Mouse (Mus musculus) embryonic facial prominence, embryonic 15.5 days (tissue): ENCODE results near the gene Ass1. TPM values are rescaled to one million over a fixed set of nuclear protein-coding genes. Genes with fewer than 3 reads are reported as not detected.

ENCODE experiments used
- ATAC-seq: fragments of 200-750 bp; cut with Nextera tagmentation; 2 replicates; pipeline ENCODE4 v1.8.0; 2017; ENCODE audit warnings: low read depth, moderate TSS enrichment; ENCODE audit not compliant: insufficient number of reproducible peaks, low FRiP score, low TSS enrichment
- H3K27ac ChIP-seq: fragments of 300-500 bp; sonication (generic); replicated peaks from 2 replicates; pipeline ENCODE4 v1.5.1; 2015; ENCODE audit warnings: mild to moderate bottlenecking, inconsistent platforms
- H3K27me3 ChIP-seq: fragments of 300-500 bp; sonication (generic); 2 replicates; pipeline ENCODE4 v1.6.1; 2015; ENCODE audit warnings: inconsistent platforms
- H3K36me3 ChIP-seq: fragments of 300-500 bp; sonication (generic); 2 replicates; pipeline ENCODE4 v1.6.1; 2015; ENCODE audit warnings: mild to moderate bottlenecking, inconsistent platforms
- H3K4me1 ChIP-seq: fragments of 300-500 bp; sonication (generic); 2 replicates; pipeline ENCODE4 v1.6.1; 2015; ENCODE audit warnings: inconsistent platforms
- H3K4me2 ChIP-seq: fragments of 300-500 bp; sonication (generic); replicated peaks from 2 replicates; pipeline ENCODE4 v1.6.1; 2015; ENCODE audit warnings: mild to moderate bottlenecking, inconsistent platforms
- H3K4me3 ChIP-seq: fragments of 300-500 bp; sonication (generic); replicated peaks from 2 replicates; pipeline ENCODE4 v1.5.1; 2015; ENCODE audit warnings: mild to moderate bottlenecking, inconsistent platforms
- H3K9ac ChIP-seq: fragments of 300-500 bp; sonication (generic); 2 replicates; pipeline ENCODE4 v1.6.1; 2015; ENCODE audit warnings: inconsistent platforms
- H3K9me3 ChIP-seq: fragments of 300-500 bp; sonication (generic); replicated peaks from 2 replicates; pipeline ENCODE4 v1.6.1; 2016; ENCODE audit warnings: inconsistent platforms
- WGBS: fragments of 180-500 bp; shearing (Covaris S2); methylation state at CpG from one replicate; pipeline ENCODE4 v1.1.7; 2015; 5-methylcytosine and 5-hydroxymethylcytosine counted together
- polyA plus RNA-seq: library from polyadenylated mRNA; unstranded; fragments of >200 nt; fragmentation: Nextera tagmentation; extraction: Ambion mirVana; gene quantifications from 2 replicates; pipeline ENCODE4 v1.2.1, GENCODE M21; 2015

The Ass1 gene
- polyA plus RNA-seq, 1 experiment from 2014 or later = 38.1 TPM

GRCm38 (mm10) chr2:31490556-31490955 lies 20.5 kb downstream of the Ass1 start:
- Histone ChIP-seq H3K9ac (no peak overlapping the region), H3K27me3 (peaks cover 7% of the 10 kb centered on the region; the same call in 1 of the 2 replicates), H3K4me3 (no peak overlapping the region), H3K36me3 (no peaks in the 10 kb centered on the region), H3K27ac (no peak overlapping the region), H3K4me1 (no peaks in the 10 kb centered on the region), H3K9me3 (no peaks in the 10 kb centered on the region), H3K4me2 (no peak overlapping the region)
- WGBS = 81% methylated on average over 2 of the region's 2 CpGs
- no peak for ATAC-seq

- Histone ChIP-seq H3K27me3 (peaks cover 7% of the 10 kb centered on the region), H3K36me3 (no peaks in the 10 kb centered on the region), H3K4me3 (no peak overlapping the region), H3K4me2 (no peak overlapping the region), H3K9me3 (no peaks in the 10 kb centered on the region), H3K27ac (no peak overlapping the region), H3K4me1 (0 out of 2 replicates have a peak, but pooled peaks cover under 1% of the 10 kb centered on the region), H3K9ac (no peak overlapping the region)
- ATAC-seq = no peak
- 93% methylated on average over 8 of the region's 8 CpGs for WGBS
Measured at GRCm38 (mm10) chr2:31492308-31492707, 22.3 kb downstream of the Ass1 start.

GRCm38 (mm10) chr2:31493243-31493642 lies 23.2 kb downstream of the Ass1 start:
- no peak overlapping the region for H3K27ac ChIP-seq
- no peaks in the 10 kb centered on the region for H3K9me3 ChIP-seq
- H3K4me2 ChIP-seq = no peak overlapping the region
- WGBS = 43% methylated on average over 11 of the region's 11 CpGs
- no peak overlapping the region for H3K4me3 ChIP-seq
- H3K36me3 ChIP-seq = no peaks in the 10 kb centered on the region
- H3K9ac ChIP-seq = no peak overlapping the region
- peaks cover 4% of the 10 kb centered on the region; the same call in 1 of the 2 replicates for H3K4me1 ChIP-seq
- ATAC-seq = no peak
- H3K27me3 ChIP-seq = peaks cover 7% of the 10 kb centered on the region

GRCm38 (mm10) chr2:31494315-31494714 lies 24.3 kb downstream of the Ass1 start:
- no peak overlapping the region for H3K27ac ChIP-seq
- H3K4me2 ChIP-seq = no peak overlapping the region
- H3K9me3 ChIP-seq = no peaks in the 10 kb centered on the region
- WGBS = 71% methylated on average over 5 of the region's 5 CpGs
- H3K27me3 ChIP-seq = peaks cover 13% of the 10 kb centered on the region
- H3K36me3 ChIP-seq = no peaks in the 10 kb centered on the region
- no peak overlapping the region for H3K9ac ChIP-seq
- peaks cover 12% of the 10 kb centered on the region for H3K4me1 ChIP-seq
- no peak for ATAC-seq
- H3K4me3 ChIP-seq = no peak overlapping the region

- ATAC-seq = no peak
Measured at GRCm38 (mm10) chr2:31495046-31495476, 25.1 kb downstream of the Ass1 start.

GRCm38 (mm10) chr2:31496141-31496540 lies 26.1 kb downstream of the Ass1 start:
- Histone ChIP-seq H3K4me3 (no peak overlapping the region), H3K27ac (no peak overlapping the region), H3K36me3 (no peaks in the 10 kb centered on the region), H3K9ac (no peak overlapping the region), H3K27me3 (peaks cover 15% of the 10 kb centered on the region), H3K4me2 (no peak overlapping the region), H3K9me3 (no peaks in the 10 kb centered on the region), H3K4me1 (peaks cover 22% of the 10 kb centered on the region)
- no peak for ATAC-seq
- 59% methylated on average over 1 of the region's 1 CpGs for WGBS

More at GRCm38 (mm10) chr2:31495046-31495476, 25.1 kb downstream of the Ass1 start:
- no peak overlapping the region for H3K4me2 ChIP-seq
- H3K4me3 ChIP-seq = no peak overlapping the region
- no peaks in the 10 kb centered on the region for H3K36me3 ChIP-seq
- no peak overlapping the region for H3K9ac ChIP-seq
- H3K9me3 ChIP-seq = no peaks in the 10 kb centered on the region
- peaks cover 15% of the 10 kb centered on the region for H3K27me3 ChIP-seq
- peaks cover 16% of the 10 kb centered on the region for H3K4me1 ChIP-seq
- 63% methylated on average over 13 of the region's 13 CpGs for WGBS
- H3K27ac ChIP-seq = no peak overlapping the region

GRCm38 (mm10) chr2:31497113-31497512 lies 27.1 kb downstream of the Ass1 start:
- no peak for ATAC-seq
- no peak overlapping the region for H3K27ac ChIP-seq
- no peak overlapping the region for H3K4me2 ChIP-seq
- peaks cover 15% of the 10 kb centered on the region for H3K27me3 ChIP-seq
- H3K9me3 ChIP-seq = no peaks in the 10 kb centered on the region
- no peak overlapping the region for H3K9ac ChIP-seq
- 39% methylated on average over 7 of the region's 7 CpGs for WGBS
- H3K4me3 ChIP-seq = no peak overlapping the region
- no peaks in the 10 kb centered on the region for H3K36me3 ChIP-seq
- H3K4me1 ChIP-seq = peaks cover 22% of the 10 kb centered on the region

GRCm38 (mm10) chr2:31497635-31498034 lies 27.6 kb downstream of the Ass1 start:
- no peak for ATAC-seq

GRCm38 (mm10) chr2:31499327-31500291 lies 29.6 kb downstream of the Ass1 start:
- ATAC-seq = no peak
- Histone ChIP-seq H3K4me3 (no peak overlapping the region), H3K4me1 (peaks cover 22% of the 10 kb centered on the region), H3K4me2 (no peak overlapping the region), H3K27me3 (peaks cover 8% of the 10 kb centered on the region), H3K9me3 (no peaks in the 10 kb centered on the region), H3K9ac (no peak overlapping the region), H3K36me3 (no peaks in the 10 kb centered on the region), H3K27ac (no peak overlapping the region)
- WGBS = 43% methylated on average over 21 of the region's 21 CpGs

More at GRCm38 (mm10) chr2:31497635-31498034, 27.6 kb downstream of the Ass1 start:
- Histone ChIP-seq H3K4me3 (no peak overlapping the region), H3K4me2 (no peak overlapping the region), H3K27me3 (peaks cover 15% of the 10 kb centered on the region), H3K9me3 (no peaks in the 10 kb centered on the region), H3K9ac (no peak overlapping the region), H3K36me3 (no peaks in the 10 kb centered on the region), H3K4me1 (peaks cover 22% of the 10 kb centered on the region), H3K27ac (no peak overlapping the region)
- WGBS = 62% methylated on average over 19 of the region's 19 CpGs

- Histone ChIP-seq H3K9me3 (no peaks in the 10 kb centered on the region), H3K4me1 (peaks cover 22% of the 10 kb centered on the region), H3K4me3 (no peak overlapping the region), H3K36me3 (no peaks in the 10 kb centered on the region), H3K4me2 (no peak overlapping the region), H3K9ac (no peak overlapping the region), H3K27ac (no peak overlapping the region), H3K27me3 (peaks cover 8% of the 10 kb centered on the region)
- ATAC-seq = no peak
- 52% methylated on average over 24 of the region's 24 CpGs for WGBS
Measured at GRCm38 (mm10) chr2:31500292-31501204, 30.5 kb downstream of the Ass1 start.
